Mouse (Mus musculus) right cerebral cortex, adult 2 months (tissue): ENCODE results near the gene Gm29427.
"Not testable (repeated sequence)": the region's sequence is repeated elsewhere in the genome, so short reads cannot be mapped to it uniquely, and the experiment has no call there.

Source experiments
- DNase-seq, 2 experiments: peaks; one replicate each; pipeline ENCODE4 v3.0.0; 2021 to 2022; ENCODE audit warnings: low spot score in 2 of 2

Gm29427 gene

DNA sequence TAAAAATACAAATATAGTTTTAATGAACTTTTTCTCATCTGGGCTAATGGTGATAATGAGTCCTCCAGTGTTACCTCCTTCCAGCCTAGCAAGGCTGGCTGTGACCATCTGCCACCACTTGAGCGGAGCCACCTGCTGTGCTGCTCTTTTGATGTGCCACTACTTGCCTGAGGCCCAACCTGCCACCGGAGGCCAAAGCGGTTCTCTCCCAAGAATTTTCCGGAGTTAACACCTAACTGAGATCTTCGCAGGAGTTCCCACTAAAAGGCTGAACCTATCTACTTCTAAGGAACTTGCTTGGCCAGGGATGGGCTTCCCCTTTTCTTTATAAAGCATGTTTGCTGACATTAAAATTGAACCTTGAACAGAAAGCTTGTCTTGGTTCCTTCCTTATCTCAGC, 56.0 kb downstream of the Gm29427 start:
- not testable (repeated sequence) for DNase-seq

DNA sequence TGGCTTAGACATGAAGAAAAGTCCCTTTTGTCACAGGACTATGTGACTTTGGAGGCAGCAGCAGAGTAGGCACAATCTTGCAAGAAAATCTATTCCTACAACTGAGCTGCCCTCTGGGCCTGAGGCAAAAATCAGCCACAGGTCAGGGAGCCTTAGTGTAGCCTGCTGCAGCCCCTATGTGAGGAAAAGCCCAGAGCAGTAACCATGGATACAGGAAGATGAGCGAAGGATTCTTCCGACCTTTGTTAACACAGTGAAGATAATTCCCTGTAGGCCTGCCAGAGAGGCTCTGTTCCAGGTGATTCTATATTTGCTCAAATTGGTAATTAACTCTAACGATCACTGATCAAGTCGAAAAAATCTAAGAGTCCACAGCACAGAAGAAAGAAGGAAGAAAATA, 71.5 kb downstream of the Gm29427 start:
- no peak for DNase-seq

DNA sequence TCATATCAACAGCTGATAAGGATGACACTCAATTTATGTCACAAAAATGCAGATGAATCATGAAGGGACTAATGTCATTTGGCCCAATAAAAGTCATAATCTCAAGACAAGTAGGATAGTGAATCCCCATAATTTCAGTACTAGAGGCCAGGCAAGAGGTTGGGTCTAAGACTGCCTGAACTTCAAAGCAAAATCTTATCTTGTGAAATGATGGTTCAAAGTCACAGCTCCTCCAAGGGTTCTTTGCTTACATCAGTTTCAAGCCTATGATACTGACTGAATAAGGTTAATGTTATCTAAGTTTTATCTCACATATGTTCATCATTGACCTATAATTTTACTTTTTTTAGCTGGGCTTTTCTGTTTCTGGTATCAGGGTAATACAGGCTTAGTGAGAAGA, 74.6 kb downstream of the Gm29427 start:
- DNase-seq: no peak

DNA sequence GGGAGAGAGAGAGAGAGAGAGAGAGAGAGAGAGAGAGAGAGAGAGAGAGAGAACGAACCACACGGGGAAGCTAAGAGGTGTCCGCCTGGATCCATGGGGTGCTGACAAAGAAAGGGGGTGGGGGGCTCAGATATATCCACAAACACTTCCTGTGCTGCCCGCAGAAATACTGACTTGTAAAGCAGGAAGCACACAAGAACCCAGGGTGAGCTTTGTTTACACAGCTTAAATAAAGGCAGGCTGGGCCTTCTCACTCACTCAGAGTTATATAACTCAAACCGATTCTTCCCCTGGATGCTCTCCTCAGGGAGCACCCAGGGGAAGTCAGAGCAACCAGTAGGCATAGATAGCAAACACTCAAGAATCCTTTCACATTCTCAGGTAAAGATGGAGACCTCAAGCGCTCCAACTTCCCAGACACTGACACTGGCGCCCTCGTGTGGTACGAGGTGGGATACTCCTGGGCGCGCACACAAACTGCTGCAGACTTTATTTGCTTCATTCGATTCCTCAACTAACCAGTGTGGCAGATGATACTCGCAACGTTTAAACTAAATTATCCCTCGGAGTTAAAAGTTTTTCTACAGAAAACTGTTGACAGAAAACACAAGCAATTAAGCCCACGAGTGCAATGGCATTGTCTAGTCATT, 81.7 kb downstream of the Gm29427 start:
- peak; percentile 64 to 74 for DNase-seq

DNA sequence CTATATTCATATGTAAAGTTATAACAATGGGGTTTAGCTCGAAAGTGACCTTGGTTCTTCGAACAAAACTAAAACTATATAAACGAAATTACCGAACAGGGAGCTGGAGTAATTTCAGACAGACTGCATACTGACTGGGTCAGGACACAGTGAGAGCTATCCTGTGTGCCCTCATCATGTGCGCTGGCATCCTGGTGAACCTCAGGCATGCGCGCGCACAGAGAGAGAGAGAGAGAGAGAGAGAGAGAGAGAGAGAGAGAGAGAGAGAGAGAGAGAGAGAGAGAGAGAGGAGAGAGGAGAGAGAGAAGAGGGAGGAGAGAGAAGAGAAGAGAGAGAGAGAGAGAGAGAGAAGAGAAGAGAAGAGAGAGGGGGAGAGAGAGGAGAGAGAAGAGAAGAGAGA, 82.3 kb downstream of the Gm29427 start:
- DNase-seq: no peak

DNA sequence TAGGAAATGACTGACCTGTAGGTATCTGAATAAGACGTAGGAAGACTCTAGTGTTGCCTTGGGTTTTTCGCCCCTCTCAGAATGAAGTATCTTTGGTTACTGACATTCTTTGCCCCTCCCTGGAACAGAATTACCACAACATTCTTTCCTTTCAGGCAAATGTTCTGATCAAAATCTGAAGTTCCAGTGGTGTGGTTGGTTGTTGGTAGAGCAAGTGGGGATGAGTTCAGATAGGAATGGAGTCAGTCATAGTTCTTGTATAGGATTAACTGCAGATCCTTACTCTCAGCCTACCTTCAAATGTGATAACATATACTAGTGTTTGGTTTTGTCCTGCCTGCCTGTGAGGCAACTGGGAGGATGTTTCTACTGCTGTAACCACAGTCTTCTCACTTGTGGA, 86.1 kb downstream of the Gm29427 start, which contains the start of gene Zp3r:
TSS of gene Zp3r (minus strand) at position 101 of the 400 bp plus-strand sequence.
- DNase-seq: no peak
